Mouse (Mus musculus): ENCODE measurements around the gene Ston2.

DNA sequence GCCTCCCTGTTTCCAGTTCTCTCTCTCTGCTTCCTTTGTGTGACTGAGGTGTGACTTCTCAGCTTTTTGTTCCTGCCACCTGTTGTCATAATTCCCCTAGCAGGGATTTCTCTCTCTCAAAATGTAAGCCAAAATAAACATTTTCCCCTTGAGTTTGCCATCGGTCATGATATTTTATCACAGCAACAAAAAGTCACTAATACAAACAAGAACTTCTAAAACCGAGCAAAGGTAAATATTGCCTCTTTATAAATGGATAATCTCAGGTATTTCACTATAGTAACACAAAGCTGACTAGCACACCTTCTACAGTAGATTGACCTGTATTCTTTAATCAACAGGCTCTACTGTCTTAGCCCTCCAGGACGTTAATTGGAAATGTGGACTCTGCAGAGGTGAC lies 95.2 kb downstream of the Ston2 start:
- TF ChIP-seq GATA1 (IDR thresholded peaks at IDR 0.05; ENCODE audit: borderline replicate concordance, low read length): no peak
- no peak for TF ChIP-seq FLI1 (IDR thresholded peaks at IDR 0.05; ENCODE audit: low read length)
